Mouse (Mus musculus) gastrocnemius, postnatal 14 days (tissue): ENCODE results near the gene H2afz. TPM values are rescaled to one million over a fixed set of nuclear protein-coding genes. Genes with fewer than 3 reads are reported as not detected.
"Not testable (repeated sequence)": the region's sequence is repeated elsewhere in the genome, so short reads cannot be mapped to it uniquely, and the experiment has no call there.

ENCODE experiments used
- DNase-seq: peaks from one replicate; pipeline ENCODE4 v3.0.0; 2021; ENCODE audit warnings: mixed read lengths
- intact Hi-C: fragments of 180-260 bp; cut with DNase I; formaldehyde crosslinking; loops from one replicate; pipeline ENCODE4 v1.15.1; 2025; ENCODE audit warnings: low total_unique reads
- total RNA-seq, 2 experiments: library from RNA; stranded (reverse); gene quantifications; 2 replicates each; pipeline ENCODE4 v1.2.3; 2021

The H2afz gene
- total RNA-seq, 2 experiments from 2014 or later = 87.8 to 95.7 TPM

DNA sequence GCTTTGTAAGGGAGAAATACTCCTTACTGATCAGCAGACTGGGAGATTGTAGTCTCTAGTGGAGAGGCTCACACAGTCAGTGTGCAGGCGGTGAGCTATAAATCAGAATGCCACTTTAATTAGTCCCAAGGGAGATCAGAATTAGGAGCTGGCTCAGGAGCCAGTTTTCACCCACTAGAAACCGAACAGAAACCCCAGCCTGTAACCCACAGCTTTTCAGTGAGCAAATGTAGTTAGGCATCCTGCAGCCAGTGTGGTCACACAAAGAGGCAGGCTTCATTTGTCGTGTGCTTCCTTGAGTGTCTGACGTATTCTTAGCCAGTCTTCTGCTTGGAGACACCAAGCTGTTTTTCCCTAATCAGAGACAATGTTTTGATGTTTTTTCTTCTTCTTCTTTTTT, 32.1 kb downstream of the H2afz start:
- intact Hi-C loops = no loop called here
- DNase-seq = no peak

DNA sequence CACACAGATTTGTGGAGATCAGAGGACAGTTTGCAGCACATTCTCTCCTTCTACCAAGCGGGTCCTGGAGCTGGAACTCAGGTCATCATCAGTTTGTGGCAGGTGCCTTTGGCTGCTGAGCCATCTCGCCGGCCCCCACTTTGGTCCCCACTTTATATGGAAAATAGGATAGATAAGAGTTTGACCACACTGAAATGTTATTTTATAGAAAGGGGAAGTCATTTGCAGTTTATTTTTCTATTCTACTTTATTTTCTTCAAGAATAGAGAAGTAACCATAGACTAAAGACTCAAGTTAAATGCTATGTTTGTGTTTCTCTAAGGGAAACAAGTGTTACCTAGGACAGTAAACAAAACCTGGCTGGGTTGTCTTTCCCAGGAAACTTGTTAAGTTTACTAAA, 32.6 kb downstream of the H2afz start:
- no peak for DNase-seq

DNA sequence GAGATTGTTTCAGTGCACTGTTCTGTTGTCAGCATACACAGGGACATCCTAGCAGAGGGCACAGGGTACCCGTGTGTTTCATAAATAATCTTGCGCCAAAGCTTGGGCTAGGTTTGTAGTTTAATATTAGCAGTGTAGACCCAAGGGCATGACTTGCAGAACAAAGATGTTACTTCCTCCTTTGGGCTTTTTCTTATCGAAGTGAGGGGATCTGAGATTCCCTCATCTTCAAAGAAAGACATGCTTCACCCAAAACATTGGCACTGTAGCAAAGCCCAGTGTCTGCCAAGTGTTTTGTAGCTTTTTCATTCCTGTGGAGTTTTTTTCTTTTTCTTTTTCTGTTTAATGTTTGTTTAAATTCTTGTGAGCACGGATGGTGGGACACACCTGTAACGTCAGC, 33.4 kb downstream of the H2afz start:
- no peak for DNase-seq
- intact Hi-C loops = no loop called here

More for the DNA sequence above, 32.6 kb downstream of the H2afz start:
- intact Hi-C loops = no loop called here

DNA sequence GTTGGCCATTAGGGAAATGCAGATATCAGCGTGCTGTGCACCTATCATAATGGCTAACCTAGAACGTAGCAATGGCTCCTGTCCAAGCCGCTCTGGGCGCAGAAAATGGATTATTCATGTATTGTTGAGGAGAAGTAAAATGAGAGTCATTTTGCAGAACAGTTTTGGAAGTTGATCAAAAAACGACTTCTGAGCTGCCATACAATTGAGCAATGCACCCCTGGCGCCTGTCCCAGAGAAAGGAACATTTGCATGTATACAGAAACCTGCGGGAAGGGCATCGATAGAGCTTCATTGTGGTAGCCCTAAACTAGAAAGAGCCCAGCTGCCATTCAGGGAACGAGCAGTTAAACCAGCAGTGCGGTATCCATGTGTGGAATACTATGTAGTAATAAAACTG, 35.9 kb downstream of the H2afz start:
- intact Hi-C loops = no loop called here
- DNase-seq = no peak

DNA sequence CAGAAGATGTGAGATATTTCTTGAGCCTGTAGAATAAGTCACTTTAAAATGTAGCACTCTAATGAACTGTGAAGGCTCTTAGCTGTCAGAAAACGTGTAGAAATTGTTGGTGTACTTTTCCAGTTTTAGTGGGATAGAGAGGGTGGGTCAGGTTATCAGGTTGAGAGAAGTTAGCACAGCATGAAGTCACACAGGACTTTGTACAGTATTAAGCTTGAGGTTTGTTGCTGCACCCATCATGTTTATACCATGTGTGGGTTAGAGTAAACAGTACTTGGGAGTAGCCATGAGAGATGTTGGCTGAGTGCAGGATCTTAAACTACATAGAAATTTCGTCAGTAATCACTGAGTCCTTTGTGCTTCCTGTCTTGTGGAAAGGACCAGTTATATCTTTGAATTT, 48.8 kb downstream of the H2afz start:
- DNase-seq = no peak
- intact Hi-C loops = no loop called here

DNA sequence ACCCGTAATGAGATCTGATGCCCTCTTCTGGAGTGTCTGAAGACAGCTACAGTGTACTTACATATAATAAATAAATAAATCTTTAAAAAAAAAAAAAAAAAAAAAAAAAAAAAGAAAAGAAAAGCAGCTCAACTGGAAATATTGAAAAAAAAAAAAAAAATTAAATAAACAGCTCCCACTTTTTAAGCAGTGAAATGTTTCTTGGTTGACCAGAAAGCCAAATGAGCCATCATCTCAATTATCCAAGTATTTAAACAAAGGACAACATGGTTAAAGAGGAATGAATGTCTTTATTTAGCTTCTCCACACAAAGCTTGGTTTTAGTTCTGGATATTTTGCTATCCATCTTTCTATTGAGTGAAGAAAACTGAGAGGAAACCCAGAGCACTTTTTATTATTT, 50.3 kb downstream of the H2afz start:
- DNase-seq, intact Hi-C loops: not testable (repeated sequence)

Other genes with a start within 250 kb of the H2afz start
- gene Ddit4l, start 242.9 kb upstream of the H2afz start, total RNA-seq = 100 to 1,000 TPM; 156 to 202 TPM
- gene Gm21962, start 193.0 kb upstream of the H2afz start, total RNA-seq = not detected
- gene Dnajb14, start 3.2 kb downstream of the H2afz start, total RNA-seq = 1 to 10 TPM; 7.2 to 9.6 TPM
- gene Lamtor3, start 54.0 kb downstream of the H2afz start, total RNA-seq = 10 to 100 TPM; 47.3 to 51.2 TPM
- 1 to 10 TPM in 1 of 2 experiments, under 1 TPM in 1; 0.84 to 1.1 TPM for gene Dapp1, start 117.1 kb downstream of the H2afz start, total RNA-seq
- gene 1110002E22Rik, start 200.6 kb downstream of the H2afz start, total RNA-seq = 100 to 1,000 TPM; 105 to 170 TPM
- gene Gm5105, start 202.9 kb downstream of the H2afz start, total RNA-seq = 1 to 10 TPM; 1.4 to 1.6 TPM